Mouse (Mus musculus): Measurements from ENCODE around the gene Nprl3. TPM values are rescaled to one million over a fixed set of nuclear protein-coding genes. Genes with fewer than 3 reads are reported as not detected.

The Nprl3 gene
- polyA plus RNA-seq (2012; rRNA removed): 164 and 171 TPM in 2 replicates

DNA sequence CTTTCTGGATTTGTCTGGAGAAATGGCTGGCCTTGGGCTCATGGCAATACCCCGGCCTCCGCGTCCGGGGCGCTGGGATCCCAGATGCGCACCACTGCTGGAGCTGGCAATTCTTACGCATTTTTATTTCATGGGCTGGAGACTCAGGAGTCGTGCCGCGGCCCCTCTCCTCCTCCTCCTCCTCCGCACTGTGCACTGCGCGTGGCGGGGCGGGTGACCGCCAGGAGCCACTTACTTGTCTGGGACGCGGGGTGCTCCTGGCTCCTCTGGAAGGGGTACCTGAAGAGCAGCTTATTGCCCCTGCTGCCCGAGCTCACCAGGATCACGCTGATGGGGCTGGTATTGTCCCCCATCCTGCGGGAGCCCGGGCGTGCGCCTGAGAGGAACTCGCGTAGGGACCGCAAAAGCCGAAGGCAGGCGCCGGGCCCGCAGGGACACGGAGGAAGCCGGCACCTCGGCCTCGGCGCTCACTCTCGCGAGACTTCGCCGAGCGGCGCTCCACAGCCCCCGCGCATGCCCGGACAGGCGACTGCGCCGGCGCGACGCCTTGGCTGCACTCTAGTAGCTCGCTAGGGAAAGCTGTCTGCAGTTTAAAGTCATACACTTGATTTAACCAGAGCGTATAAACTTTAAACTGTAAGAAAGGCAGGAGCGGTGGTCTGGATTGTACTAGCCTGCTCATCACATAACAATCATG is at the start of gene Nprl3:
TSS of gene Nprl3 (minus strand) at position 520 of the 697 bp plus-strand sequence.

DNA sequence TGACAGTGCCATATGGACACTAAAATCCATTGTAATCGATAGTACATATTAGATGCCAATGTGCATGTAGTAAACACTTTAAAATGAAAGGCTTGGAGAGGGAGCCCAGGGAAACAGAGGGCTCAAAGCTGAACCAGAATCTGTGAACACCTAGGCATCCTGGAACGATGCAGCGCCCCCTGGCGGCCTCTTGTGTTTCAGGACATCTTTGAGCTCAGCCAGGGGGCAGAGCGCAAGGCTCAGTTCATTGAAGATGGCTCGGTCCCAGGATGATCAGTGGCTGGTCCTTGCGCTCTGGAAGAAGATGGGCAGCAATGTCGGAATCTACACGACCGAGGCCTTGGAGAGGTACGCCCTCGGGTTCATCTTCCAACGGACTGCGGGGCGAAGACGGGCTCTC is 32.4 kb upstream of the Nprl3 start, which contains the start of gene Hbq1a:
TSS of gene Hbq1a (plus strand) at position 205 of the 400 bp plus-strand sequence.

DNA sequence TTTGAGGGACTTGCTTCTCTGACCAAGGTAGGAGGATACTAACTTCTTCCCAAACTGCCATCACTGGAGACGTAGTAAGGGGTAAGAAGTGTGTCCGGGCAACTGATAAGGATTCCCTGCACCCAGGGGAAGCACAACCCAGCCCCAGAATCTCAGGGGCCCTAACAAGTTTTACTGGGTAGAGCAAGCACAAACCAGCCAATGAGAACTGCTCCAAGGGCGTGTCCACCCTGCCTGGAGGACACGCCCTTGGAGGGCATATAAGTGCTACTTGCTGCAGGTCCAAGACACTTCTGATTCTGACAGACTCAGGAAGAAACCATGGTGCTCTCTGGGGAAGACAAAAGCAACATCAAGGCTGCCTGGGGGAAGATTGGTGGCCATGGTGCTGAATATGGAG is 28.7 kb upstream of the Nprl3 start, which contains the start of gene Hba-a2:
TSS of gene Hba-a2 (plus strand) at position 287 of the 400 bp plus-strand sequence.

DNA sequence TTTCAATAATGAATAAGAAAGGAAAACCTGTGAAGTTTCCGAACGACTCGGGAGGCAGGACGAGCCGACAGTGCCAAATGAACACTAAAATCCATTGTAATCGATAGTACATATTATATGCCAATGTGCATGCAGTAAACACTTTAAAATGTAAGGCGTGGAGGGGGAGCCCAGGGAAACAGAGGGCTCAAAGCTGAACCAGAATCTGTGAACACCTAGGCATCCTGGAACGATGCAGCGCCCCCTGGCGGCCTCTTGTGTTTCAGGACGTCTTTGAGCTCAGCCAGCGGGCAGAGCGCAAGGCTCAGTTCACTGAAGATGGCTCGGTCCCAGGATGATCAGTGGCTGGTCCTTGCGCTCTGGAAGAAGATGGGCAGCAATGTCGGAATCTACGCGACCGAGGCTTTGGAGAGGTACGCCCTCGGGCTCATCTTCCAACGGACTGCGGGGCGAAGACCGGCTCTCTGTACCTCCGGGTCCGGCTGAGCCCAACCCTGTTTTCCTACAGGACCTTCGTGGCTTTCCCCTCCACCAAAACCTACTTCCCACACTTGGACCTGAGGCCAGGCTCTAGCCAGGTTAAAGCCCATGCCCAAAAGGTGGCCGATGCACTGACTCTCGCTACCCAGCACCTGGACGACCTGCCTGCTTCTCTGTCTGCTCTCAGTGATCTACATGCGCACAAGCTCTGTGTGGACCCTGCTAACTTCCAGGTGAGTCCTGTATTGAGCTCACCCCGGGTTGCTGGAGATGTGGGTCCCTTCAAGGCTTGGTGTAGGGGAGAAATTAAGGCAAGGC is 19.4 kb upstream of the Nprl3 start, which contains the start of gene Hbq1b:
TSS of gene Hbq1b (plus strand) at position 271 of the 798 bp plus-strand sequence.

DNA sequence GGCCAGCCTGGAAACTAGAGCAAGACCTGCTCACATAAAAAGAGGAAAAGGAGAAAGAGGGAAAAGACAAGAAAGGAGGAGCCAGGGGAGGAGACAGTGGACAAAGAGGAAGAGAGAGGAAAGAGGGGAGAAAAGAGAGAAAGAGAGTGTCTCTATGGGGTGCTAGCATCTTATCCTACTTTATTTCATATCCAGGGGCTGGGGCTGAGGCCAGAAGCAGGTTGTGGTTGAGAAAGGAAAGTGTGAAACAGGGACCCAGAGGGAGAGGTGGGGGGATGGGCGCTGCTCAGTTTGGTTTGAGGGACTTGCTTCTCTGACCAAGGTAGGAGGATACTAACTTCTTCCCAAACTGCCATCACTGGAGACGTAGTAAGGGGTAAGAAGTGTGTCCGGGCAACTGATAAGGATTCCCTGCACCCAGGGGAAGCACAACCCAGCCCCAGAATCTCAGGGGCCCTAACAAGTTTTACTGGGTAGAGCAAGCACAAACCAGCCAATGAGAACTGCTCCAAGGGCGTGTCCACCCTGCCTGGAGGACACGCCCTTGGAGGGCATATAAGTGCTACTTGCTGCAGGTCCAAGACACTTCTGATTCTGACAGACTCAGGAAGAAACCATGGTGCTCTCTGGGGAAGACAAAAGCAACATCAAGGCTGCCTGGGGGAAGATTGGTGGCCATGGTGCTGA is 15.7 kb upstream of the Nprl3 start, which contains the start of gene Hba-a1:
TSS of gene Hba-a1 (plus strand) at position 421 of the 687 bp plus-strand sequence.

DNA sequence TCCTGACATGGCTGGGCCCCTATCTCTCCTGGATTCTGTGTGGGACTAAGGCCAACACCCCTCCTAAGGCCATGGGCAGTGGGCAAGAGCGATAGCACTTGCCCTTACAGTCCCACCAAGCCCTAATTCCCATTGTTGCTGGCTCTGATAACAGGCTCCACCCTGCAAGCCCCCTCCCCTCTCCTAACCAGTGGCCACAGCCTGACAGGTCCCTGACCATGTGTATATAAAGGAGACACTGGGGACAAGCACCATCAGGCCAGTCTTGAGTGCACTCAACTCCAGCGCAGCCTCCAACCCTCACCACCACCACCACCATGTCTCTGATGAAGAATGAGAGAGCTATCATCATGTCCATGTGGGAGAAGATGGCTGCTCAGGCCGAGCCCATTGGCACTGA is 8.8 kb upstream of the Nprl3 start, which contains the start of gene Hba-x:
TSS of gene Hba-x (plus strand) at position 54 of the 400 bp plus-strand sequence.

DNA sequence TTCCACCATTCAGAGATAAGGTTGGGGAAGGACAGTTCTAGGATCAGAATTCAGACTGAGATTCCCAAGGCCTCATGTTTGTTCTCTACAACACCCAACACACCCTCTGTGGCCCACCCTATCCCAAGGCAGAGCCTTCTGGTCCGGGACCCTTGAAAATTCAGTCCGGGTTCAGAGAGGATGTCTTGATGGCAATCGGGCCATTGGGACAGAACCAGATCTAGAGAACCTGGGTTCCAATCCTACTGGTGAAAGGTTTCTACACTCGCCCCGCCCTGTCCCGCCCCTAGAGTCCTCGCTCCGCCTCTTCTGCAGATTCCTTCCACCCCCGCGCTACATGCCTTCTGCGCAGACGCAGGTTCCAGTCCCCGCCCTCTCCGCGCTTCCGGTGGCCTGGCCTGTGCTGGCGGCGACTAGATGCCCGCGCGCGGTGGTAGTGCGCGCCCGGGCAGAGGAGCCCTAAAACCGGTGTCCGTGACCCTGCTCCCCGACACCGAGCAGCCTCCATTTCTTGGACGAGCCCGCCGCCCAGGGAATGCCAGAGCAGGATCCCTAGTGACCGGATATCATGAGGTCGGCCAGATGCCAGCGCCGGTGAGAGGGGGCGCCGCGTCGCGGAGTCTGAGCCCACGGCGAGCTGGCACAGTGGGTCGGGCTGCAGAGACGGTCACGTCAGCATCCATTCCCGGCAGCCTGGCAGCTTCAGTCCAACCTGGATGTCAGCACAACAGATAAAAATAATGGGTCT is 41.2 kb downstream of the Nprl3 start, which contains the start of gene Mpg:
TSS of gene Mpg (plus strand) at position 382 of the 748 bp plus-strand sequence.

DNA sequence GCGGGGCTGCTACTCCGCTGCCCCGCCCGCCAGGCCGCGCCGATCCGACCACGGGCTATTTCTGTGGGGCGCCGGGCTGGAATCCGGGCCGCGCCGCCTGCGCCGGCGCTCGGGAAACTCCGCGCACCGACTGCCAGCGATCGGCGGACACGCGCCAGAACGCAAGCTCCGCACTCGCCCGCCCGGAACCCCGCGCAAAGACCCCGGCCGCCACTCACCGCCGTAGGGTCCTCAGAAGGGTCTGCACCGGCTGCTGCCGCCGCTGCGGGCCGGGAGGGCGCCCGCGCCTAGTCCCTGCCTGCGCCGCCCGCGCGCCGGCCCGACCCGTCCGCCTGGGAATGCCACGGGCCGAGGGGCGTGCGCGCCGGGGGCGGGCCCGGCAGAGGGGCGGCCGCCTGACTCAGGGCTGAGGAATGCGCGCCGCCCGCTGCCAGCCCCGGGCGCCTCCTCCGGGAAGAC is 45.5 kb downstream of the Nprl3 start, which contains the start of gene Rhbdf1:
TSS of gene Rhbdf1 (minus strand) at position 350 of the 459 bp plus-strand sequence.

DNA sequence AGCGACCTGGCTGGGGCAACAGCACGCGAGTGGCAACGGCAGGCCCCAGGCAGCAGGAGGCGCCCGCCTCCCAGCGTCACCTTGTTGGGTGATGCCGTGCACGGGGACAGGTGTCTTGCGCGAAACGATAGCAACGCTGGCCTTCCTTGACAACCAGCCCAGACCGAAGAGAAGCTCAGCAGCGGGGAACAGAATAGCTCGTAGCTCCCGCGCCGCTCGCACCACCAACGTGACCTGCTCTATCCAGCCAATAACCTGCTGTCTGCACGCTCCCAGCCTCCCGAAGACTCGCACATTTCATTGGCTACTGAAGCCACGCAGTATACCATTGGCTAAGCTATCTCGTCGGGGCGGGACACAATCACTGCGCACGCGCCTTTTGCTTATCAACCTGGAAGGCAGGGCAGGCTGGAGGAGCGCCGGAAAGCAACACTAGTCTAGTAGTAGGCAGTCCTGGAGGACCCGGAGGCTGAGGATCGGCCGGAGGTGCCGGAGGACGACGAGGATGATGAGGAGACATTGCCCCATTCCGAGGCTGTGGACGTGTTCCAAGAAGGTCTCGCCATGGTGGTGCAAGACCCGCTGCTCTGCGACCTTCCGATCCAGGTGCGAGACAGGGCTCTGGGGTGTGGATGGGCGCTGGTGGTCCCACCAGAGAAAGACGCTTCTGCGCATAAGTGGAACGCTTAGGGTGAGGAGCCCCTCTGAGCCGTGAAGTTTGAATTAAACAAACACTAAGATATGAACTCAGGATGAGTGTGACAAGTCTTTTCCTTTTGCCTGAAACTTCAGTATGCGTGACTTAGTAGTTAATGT is 62.2 kb downstream of the Nprl3 start, which contains the start of gene Snrnp25:
TSS of gene Snrnp25 (plus strand) at position 358 of the 816 bp plus-strand sequence.

DNA sequence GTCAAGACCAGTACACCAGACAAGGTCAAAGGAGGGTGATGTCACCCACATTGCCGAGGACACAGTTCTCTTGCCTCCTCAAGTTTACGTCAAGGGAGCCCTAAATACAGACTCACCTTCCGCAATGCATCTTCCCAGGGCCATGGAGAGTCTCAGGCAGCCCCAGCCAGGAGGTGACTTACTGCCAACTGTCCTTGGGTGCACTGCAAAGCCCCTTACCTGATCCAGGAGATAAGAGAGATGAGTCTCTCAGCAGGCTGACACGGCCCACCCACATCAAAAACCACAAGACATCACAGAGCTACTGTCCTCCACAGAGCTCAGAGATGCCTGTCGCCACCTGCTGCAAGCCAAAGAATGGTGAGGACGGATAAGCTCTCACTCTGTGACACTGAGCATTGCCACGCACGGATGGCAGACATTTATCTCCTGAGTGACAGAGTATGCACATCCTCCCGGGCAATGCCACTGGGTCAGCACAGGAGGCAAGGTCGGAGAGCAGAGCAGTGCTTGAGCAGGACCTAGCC is 67.4 kb downstream of the Nprl3 start, which contains the start of gene Il9r:
TSS of gene Il9r (minus strand) at position 205 of the 527 bp plus-strand sequence.

Other genes with a start within 250 kb of the Nprl3 start
- 0.52 and 0.70 TPM in 2 replicates for gene Il9r, start 67.4 kb downstream of the Nprl3 start, polyA plus RNA-seq (2012; rRNA removed)
- 26.2 and 31.0 TPM in 2 replicates for gene Snrnp25, start 62.3 kb downstream of the Nprl3 start, polyA plus RNA-seq (2012; rRNA removed)
- gene Rhbdf1, start 45.4 kb downstream of the Nprl3 start, polyA plus RNA-seq (2012; rRNA removed): 234 and 290 TPM in 2 replicates
- 16.3 and 20.6 TPM in 2 replicates for gene Mpg, start 41.2 kb downstream of the Nprl3 start, polyA plus RNA-seq (2012; rRNA removed)
- not detected in 2 replicates for gene Hba-x, start 8.7 kb upstream of the Nprl3 start, polyA plus RNA-seq (2012; rRNA removed)
- 306 and 812 TPM in 2 replicates for gene Hba-a1, start 15.8 kb upstream of the Nprl3 start, polyA plus RNA-seq (2012; rRNA removed)
- gene Hbq1b, start 19.3 kb upstream of the Nprl3 start, polyA plus RNA-seq (2012; rRNA removed): 0.32 and 0.44 TPM in 2 replicates
- gene Hba-a2, start 28.8 kb upstream of the Nprl3 start, polyA plus RNA-seq (2012; rRNA removed): 555 and 957 TPM in 2 replicates
- not detected in 2 replicates for gene Hbq1a, start 32.4 kb upstream of the Nprl3 start, polyA plus RNA-seq (2012; rRNA removed)
- gene Sh3pxd2b, start 80.1 kb upstream of the Nprl3 start, polyA plus RNA-seq (2012; rRNA removed): 21.3 and 24.1 TPM in 2 replicates
- gene Ubtd2, start 187.7 kb upstream of the Nprl3 start, polyA plus RNA-seq (2012; rRNA removed): 18.7 and 20.1 TPM in 2 replicates

All from ovary, adult 2 months (tissue).